Mouse (Mus musculus) gastrocnemius, adult 18-20 months (tissue): ENCODE measurements around the gene Rbm15b. TPM values are rescaled to one million over a fixed set of nuclear protein-coding genes. Genes with fewer than 3 reads are reported as not detected.

ENCODE experiments used
- DNase-seq: peaks from one replicate; pipeline ENCODE4 v3.0.0; 2021; ENCODE audit warnings: low spot score
- long read RNA-seq, 2 experiments: library from polyadenylated mRNA; stranded (forward); transcript quantifications; one replicate each; pipeline ENCODE4 v2.0.0; 2021
- total RNA-seq, 2 experiments: library from RNA; stranded (reverse); gene quantifications; 2 replicates each; pipeline ENCODE4 v1.2.3; 2021

Gene Rbm15b
- 1 to 10 TPM; 4.3 to 5.2 TPM for total RNA-seq
- long read RNA-seq, experiment 1, full-length matches to known transcripts = 9 of 9 reads
- long read RNA-seq, experiment 1, partial matches to known transcripts = 0 of 9 reads
- long read RNA-seq, experiment 1, other reads (novel, unspliced or antisense) = 0 of 9 reads
- long read RNA-seq, experiment 2, full-length matches to known transcripts = 17 of 17 reads
- long read RNA-seq, experiment 2, partial matches to known transcripts = 0 of 17 reads
- long read RNA-seq, experiment 2, other reads (novel, unspliced or antisense) = 0 of 17 reads

DNA sequence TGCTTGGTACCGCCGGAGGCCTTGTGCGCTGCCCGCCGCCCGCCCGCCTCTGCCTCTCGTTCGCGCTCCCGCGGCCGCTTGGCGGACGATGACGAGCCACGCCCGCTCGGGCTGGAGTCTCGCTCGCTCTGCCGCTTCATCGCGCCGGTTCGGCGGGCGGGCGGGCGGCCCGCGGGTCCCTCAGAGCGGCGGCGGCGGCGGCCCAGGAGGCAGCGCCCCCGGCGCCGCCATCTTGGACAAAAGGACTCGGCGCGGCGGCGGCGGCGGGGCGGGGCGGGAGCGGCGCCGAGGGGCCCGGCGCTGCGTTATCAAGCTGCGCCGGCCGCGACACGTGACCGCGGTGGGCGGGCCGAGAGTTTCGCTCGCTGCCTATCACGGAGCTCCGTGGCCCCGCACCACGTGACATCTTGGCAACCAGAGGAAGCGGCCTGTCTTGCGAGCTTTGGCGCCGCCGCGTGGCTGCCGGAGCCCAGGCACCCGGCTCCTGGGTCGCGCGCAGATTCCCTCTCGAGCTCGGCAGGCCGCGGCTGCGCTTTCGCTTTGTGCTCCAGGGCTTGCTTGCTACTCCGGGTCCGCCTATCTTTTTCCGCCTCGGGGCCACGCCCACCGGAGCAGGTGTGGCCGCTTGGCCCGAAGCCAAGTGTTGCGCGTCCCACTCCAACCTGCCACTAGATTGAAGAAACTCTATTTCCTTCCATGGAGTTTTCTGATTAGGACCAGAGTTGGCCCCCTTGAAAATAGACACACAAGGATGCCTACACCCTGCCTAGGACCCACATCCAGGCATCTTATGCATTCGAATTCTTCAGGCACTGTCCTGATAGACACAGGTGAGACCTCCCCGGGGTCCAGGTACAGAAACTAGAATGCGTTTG is at the start of gene Rbm15b:
TSS of gene Rbm15b (minus strand) at position 601 of the 875 bp plus-strand sequence.
- DNase-seq = peak; percentile 97

DNA sequence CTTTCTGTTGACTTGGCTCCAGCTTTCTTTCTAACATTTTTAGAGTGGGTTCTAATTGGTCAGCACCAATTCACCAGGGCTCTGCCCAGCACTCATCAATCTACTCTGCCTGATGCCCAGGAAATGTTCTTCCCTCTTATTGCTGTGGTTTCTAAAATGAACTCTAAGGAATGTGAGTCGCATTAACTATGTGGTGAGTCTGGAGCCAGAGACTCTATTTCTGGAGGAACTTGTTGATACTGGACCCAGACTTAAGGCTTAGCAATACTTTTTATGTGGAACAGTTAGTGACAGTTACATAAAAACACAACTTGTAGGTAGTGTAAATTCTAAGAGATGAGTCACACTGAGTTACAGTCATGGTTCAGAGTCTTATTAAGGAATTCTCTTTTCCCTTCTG is 47.8 kb upstream of the Rbm15b start:
- no peak for DNase-seq

DNA sequence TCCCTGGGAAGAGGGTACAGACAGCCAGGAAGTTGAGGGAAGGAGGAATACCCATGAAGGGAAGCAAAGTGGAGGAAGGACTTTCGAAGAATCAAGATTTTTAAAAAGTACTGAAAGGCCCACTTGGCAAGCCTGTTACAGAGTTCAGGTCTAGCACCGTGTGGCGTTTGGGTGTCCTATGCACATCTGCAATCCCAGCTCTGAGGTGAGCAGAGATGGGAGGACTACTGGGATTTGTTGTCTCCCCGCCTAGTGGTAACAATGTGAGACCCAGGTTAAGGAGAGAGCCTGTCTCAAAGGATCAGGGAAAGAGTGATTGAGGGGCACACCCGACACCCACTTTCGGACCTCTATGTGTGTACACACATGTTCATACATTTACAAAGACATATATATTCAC is 27.6 kb upstream of the Rbm15b start:
- no peak for DNase-seq

DNA sequence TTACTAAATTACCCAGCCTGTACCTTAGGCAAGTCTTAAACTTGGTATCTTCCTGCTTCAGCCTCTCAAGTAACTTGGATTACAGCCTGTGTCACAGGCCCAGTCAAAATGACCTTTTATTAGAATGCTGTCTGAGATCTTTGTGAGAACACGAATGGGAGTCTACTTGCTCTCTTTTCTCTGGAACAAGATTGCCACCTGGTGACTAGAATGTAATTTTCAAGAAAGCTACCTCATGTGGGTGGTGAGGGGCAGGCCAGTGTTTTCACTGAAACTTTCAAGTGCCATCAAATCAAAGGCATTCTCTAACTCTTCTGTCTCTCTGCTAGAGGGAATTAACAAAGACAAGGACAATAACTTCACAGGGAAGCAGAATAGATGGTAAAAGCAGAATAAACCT is 26.5 kb upstream of the Rbm15b start:
- DNase-seq = no peak

DNA sequence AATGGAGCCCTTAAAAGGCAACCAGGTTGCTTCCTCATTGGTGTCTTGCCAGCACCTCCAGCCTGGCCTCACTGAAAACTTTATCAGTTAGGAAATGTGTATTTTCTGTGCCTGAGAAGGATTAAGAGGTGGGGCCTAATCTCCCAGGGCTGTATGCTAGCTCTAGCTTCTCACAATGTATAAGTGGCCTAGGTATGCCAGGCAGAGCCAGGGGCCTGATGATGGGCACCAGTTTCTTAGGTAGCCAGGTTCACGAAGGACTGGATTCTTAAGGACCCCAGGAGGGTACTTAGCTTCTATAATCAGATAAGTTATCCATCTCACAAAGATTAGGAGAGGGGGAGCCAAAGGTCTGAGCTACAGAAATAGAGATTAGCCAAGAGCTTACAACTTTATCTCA is 24.4 kb upstream of the Rbm15b start:
- no peak for DNase-seq

DNA sequence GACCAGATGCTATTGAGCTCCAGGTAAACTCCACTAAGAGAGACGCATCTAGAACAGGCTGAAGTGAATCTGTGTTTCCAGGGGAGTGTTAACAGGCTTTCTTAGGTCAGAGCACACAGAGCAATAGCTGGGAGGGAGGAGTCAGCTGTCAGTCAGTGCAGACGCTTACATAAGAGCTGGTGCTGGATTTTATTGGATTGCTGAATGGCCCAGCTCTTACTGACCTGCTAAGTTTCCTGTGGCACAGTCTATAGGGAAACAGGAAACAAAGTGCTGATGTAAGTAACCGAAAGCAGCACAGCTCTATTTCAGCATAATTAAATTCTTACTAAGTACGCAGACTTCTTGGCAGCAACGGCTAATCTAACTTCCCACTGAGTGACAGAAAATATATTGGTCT is 21.5 kb upstream of the Rbm15b start:
- no peak for DNase-seq

DNA sequence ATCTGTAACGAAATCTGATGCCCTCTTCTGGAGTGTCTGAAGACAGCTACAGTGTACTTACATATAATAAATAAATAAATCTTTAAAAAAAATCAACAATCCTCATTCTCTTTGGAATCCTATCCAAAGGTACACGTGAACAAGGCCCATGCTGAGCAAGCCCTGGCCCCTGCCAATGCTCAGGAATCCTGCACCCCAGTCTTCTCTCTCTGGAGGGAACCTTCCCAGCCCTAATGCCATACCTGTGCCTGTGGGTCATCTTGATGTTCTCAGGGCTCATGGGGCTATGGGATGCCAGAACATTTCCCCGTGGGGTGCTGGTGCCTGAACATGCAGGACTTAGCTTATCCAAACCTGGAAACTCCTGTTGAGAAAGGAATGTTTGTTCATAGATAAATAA is 20.9 kb upstream of the Rbm15b start:
- no peak for DNase-seq

DNA sequence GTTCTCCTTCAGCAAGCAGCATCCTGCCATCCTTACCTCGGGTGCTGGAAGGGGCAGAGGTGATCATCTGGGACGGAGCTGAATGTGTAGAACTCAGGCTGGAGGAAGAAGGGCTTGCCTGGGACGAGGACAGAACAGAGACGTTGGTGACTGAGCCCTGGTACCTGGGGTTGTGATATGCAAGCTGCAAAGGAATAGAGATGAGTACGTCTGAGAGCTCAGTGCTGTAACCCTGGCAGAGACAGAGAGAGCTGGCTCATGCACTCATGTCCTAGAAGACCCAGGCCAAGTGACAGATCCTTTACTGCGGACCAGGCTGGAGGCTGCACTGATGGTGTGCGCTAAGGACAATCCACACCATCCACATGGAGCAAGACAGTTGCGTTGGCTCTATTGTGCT is 19.4 kb upstream of the Rbm15b start:
- no peak for DNase-seq

DNA sequence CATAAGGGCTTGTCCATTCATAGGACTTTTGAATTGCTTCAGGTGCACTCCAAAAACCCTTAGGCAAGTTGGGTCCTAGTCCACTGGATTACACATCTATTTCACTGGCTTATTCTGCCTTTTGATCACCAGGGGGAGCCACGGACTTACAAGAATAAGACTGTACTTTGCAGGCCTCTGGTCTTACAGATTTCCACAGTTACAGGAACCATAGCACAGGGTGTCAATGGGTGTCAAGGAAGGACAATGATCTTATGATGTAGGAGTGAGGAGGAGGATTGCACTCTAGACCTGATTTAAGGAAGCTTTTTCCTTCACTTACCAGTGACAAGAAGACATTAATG is 16.5 kb upstream of the Rbm15b start:
- DNase-seq = peak; percentile 40

DNA sequence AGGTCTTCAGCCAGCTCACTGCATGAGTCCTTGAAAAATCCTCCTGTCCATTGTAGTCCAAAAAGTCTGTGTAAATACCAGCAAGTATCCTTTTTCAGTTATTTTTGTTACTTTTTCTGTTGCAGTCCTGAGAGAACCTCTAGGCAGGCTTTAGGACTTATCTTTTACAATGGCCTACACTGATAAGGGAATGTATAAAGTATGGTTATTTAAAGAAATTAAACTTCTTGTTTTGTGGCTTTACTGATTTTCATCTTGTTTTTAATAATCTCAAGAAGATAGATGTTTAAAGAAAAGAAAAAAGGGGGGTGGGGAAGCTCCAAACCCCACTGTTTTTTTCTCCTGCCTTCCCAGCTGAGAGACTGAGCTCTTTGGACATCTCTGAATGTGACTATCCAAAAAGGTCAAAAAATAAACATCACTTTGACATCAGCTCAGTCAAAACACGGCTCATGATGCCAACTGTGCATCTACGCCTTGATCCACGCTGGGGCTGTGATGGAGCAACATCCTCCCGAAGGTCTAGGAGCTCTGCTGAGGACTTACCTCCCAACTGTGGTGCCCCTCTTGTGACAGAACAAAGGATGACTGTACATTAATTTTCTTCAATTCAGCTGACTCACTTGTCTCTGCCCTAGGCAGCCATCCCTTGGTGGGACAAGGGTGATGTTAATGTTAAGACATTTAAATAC is 16.0 kb upstream of the Rbm15b start:
- no peak for DNase-seq

DNA sequence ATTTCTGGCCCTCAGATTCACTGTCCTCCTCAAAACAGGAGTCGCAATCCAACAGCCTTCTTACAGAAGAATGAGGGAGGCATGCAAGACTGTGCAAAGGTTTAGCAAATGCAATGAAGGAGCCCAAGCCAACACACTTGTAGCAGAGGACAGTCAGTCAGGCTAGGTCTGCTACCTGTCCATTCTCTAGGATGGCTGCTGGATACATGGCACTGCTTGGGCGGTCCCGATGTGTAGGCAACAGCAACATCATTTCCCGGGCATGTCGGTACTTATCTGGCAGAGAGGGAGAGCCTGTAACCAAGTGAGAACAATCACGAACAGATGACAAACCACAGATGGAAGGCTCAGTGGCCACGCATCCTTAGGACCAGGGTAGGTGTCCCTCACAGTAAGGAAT is 14.4 kb upstream of the Rbm15b start:
- DNase-seq = no peak

DNA sequence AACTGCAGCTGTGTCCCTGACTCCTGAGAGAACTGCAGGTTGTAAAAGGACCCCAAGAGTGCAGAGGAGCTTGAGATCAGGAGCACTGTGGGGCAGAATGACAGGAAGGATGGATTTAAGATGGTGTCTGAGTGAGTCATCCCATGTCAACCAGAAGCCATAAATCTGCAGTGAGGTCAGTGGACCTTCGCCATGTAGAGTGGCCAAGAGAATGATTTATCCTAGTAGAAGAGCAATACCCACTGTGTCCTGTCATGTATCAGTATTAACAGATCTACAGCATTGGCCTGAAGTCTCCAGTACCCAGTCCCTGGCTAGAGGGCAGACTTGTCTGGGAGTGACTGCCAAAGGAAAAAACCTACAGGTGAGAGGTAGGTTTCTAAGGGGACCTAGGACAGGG is 11.7 kb upstream of the Rbm15b start:
- no peak for DNase-seq

DNA sequence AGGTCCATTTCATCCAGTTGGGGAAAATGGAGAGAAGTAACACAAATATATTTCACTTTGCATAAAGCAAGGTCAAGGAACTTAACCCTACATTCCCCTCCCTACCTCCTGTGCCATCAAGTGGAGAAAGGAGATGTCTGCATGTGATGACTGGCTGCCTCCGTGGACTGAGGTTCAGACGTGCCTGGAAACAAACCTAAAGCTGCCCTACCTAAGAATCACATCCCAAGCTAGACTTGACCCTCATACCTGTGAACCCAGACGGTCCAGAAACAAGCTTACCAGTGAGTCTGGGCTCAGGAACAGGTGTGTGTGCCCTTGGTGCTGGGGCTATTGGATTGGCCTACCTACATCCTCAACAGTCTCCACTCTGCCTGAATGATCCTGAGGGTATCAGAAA is 6.1 kb upstream of the Rbm15b start:
- DNase-seq = no peak

DNA sequence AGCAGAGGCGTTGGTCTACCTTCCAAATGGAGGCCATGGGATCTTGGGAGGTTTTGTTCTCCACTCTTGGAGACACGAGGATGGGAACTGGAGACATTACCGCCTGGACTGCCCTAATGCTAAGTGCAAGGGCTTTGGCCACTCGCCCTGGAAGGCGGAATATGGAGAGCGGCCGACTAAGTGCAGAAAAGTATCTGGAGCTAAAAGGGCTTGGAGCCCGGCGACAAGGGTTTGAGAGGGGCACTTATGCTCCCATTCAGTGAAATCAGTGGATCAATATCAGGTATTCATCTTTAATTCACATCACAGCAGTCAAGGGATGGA is 5.3 kb upstream of the Rbm15b start:
- DNase-seq = no peak

DNA sequence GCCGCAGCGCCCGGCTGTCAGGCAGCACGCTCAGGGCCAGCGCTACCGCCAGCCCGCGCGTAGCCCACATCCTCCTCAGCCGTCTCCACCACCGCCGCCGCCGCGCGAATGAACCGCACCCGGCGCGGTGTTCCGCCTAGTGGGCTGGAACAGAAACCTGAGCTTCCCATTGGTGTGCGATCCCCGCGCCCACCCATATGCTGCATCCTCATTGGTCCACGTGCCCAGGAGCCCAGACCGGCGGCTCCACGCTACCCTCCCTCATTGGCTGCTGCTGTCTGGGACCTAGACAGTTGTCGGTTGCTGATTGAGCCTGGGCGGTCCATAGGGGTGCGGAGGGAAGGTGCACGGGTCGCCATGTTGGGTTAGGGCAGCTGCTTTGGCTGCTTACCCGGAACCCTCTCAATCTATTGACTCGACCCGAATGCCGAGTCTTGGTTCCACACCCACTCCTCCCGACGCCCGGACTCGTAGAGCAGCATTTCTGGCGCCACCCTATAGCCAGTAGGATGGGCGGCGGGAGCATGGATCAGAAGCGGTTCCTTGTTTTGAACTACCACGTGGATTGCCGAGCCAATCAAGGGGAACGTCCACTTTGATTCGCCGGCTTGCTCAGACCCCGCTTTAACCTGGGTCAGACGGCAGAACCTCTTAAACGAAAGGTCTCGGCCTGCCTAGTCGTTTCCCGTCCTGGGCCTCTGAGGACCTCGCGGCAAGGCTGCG is 4.8 kb upstream of the Rbm15b start, which contains the start of gene Manf:
TSS of gene Manf (minus strand) at position 151 of the 723 bp plus-strand sequence.
- DNase-seq = peak; percentile 97

DNA sequence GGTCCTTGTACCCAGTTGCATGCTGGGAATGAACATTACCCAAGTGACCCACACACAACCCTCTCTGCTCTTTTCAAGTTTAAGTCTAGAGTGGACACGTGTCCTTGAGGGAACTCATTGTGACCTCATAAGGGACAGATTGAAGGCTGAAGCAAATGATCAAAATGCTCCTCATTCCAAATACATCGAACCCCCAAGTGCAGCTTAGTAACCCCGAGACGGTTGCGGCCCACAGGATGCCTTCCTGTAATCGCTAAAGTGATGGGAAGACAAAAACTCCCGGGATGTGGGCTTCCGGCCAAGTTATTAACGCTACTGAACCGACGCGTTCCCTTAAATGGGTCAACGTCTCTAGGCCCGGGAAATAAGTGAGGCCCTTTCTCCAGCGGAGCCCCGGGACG is 4.1 kb upstream of the Rbm15b start:
- no peak for DNase-seq

DNA sequence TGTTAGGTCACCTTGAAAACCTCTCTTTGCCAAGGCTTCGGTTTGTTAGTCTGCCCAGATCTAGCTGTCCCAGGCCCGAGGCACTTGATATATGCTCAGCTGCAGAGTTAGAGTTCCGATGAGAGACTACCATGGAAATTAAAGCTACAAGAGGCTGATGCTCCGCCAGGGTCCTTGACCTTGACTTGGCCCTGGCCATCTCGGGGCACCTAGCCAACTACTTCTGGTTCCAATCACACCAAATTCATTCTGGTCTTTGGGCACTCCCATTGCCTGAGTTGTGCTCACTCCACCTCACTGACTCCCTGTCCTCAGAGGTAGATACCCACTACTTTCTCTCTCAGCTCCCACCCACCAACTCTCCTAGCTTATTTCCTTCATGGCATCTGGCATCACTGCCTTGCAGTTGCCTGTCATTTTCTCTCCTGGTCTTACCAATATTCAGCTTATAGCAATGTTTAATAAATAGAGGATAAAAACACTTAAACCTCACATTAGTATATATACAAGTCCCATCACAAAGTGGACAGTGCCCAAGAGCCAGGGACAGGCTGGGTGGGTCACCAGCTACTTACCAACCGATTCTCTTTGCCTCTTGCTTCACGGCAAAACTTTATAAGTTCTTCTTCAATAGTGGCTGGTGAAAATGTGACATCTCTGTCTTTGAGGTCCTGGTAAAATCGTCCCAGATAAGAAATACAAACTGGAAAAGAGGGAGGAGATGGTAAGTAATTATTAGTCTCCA is 3.4 kb upstream of the Rbm15b start:
- peak; percentile 8 for DNase-seq

DNA sequence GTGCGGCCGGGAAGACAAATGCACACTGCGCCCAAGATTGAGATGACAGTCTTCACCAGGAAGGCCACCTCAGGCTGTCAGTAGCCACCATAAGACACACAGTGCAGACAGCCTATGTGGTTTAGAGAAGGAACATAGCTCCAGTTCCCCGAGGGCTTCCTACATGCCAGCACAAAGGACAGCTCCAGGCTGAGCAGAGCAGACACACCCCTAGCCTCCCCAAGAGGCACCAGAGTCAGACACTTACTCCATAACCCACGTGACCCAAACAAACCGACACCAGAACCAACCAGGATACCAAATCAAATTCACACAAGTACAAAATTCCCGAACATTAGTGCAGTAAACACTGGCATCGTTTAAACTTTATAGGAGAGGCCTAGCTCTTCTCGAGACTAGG is 2.1 kb upstream of the Rbm15b start:
- DNase-seq = no peak

DNA sequence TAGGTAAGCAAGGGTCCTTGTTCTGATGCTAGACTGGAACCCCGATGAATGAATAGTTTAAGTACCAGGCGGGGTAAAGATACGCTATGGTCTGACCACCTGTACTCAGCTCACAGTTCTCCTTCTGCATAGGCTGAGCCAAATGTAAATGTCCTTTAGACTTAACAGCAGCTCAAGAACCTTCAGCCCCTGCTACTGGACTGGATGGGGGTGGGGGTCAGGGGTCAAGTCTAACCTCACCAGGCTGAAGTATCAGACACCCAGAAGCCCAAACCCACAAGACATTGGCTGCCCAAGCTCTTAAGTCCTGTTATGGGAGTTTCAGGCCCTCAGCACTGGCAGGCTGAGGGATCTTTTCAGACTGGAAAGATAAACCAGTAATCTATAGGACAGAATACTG is 1.1 kb upstream of the Rbm15b start:
- DNase-seq = no peak

DNA sequence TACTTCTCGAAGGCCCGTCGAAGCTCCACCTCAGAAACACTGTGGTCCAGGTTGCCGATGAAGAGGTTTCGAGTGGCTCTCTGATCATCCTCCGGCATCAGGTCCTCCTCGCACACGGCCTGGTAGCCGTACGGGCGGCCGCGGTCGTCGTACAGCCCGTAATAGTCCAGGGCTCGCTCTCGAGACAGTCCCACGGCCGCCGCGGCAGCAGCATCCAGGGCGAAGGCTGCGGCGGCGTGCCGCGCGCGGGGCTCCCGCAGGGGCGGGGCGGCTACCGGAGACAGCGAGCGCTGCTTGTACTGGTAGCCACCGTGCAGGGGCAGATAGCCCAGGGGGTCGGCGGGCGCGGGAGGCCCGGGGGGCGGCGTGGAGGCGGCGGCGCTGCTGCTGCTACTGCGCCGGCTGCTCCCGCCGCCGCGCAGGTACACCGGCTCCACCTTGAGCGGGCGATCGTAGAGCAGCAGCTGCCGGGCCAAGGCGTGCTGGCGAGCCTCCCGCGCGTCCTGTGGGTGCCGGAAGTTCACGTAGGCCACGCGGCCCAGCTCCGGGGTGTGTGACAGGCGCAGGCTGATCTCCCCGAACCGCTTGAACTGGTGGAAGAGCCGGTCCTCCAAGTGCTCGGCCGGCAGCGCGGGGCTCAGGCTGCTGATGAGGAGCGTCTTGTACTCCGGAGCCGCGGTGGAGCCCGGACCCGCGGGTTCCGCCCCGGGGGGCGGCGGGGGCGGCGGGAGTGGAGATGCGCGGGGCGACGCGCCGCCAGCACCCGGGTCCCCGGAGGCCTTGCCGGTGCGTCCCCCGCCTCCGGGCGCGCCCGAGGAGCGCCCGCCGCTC is 1.1 kb downstream of the Rbm15b start:
- DNase-seq = peak; percentile 12
